Mouse (Mus musculus) limb, embryonic 12.5 days (tissue): Measurements from ENCODE around the gene Vmn1r85. TPM values are rescaled to one million over a fixed set of nuclear protein-coding genes. Genes with fewer than 3 reads are reported as not detected.

Experiments used
- ATAC-seq: fragments of 200-750 bp; cut with Nextera tagmentation; 2 replicates; pipeline ENCODE4 v1.8.0; 2017; ENCODE audit warnings: low read depth, moderate TSS enrichment; ENCODE audit not compliant: insufficient number of reproducible peaks, insufficient read depth, low FRiP score, low TSS enrichment
- H3K27ac ChIP-seq: fragments of 300-500 bp; sonication (generic); 2 replicates; pipeline ENCODE4 v1.5.1; 2016; ENCODE audit warnings: mild to moderate bottlenecking, moderate library complexity
- H3K27me3 ChIP-seq: fragments of 300-500 bp; sonication (generic); 2 replicates; pipeline ENCODE4 v1.6.1; 2016; ENCODE audit warnings: mild to moderate bottlenecking, moderate library complexity
- H3K36me3 ChIP-seq: fragments of 300-500 bp; sonication (generic); 2 replicates; pipeline ENCODE4 v1.6.1; 2016; ENCODE audit warnings: mild to moderate bottlenecking, moderate library complexity
- H3K4me1 ChIP-seq: fragments of 300-500 bp; sonication (generic); replicated peaks from 2 replicates; pipeline ENCODE4 v1.6.1; 2016
- H3K4me2 ChIP-seq: fragments of 300-500 bp; sonication (generic); 2 replicates; pipeline ENCODE4 v1.6.1; 2016; ENCODE audit warnings: mild to moderate bottlenecking, moderate library complexity
- H3K4me3 ChIP-seq: fragments of 300-500 bp; sonication (generic); replicated peaks from 2 replicates; pipeline ENCODE4 v1.5.1; 2016; ENCODE audit warnings: mild to moderate bottlenecking
- H3K9ac ChIP-seq: fragments of 300-500 bp; sonication (generic); replicated peaks from 2 replicates; pipeline ENCODE4 v1.6.1; 2016; ENCODE audit warnings: mild to moderate bottlenecking, moderate library complexity
- H3K9me3 ChIP-seq: fragments of 300-500 bp; sonication (generic); 2 replicates; pipeline ENCODE4 v1.6.1; 2016; ENCODE audit warnings: mild to moderate bottlenecking, moderate library complexity
- WGBS: fragments of 180-500 bp; shearing (Covaris S2); methylation state at CpG from one replicate; pipeline ENCODE4 v1.1.7; 2016; 5-methylcytosine and 5-hydroxymethylcytosine counted together
- polyA plus RNA-seq: library from polyadenylated mRNA; unstranded; fragments of >200 nt; fragmentation: Nextera tagmentation; extraction: Ambion mirVana; gene quantifications from 2 replicates; pipeline ENCODE4 v1.2.1, GENCODE M21; 2016

Gene Vmn1r85
- polyA plus RNA-seq, 1 experiment from 2014 or later: not detected

GRCm38 (mm10) chr7:13037901-13038555 is 56.9 kb downstream of the Vmn1r85 start, which contains the start of gene Ube2m:
TSS of gene Ube2m (minus strand) at chr7:13038275.
- H3K9ac ChIP-seq: peak within 1 kb of the TSS; percentile 95
- peak within 1 kb of the TSS; percentile 73 for H3K4me3 ChIP-seq
- peak within 1 kb of the TSS; percentile 100 for H3K27ac ChIP-seq
- peaks cover 4% of the 10 kb centered on the region for H3K9me3 ChIP-seq
- peaks cover 35% of the 10 kb centered on the region for H3K4me1 ChIP-seq
- H3K36me3 ChIP-seq: peaks cover 20% of the 10 kb centered on the region
- WGBS: under 1% methylated on average over 65 of the region's 65 CpGs
- H3K4me2 ChIP-seq: peak within 1 kb of the TSS; percentile 92
- peak; percentile 89 for ATAC-seq
- H3K27me3 ChIP-seq: peaks cover 27% of the 10 kb centered on the region

- Histone ChIP-seq H3K27me3 (peaks cover 20% of the 10 kb centered on the region), H3K4me1 (peaks cover 35% of the 10 kb centered on the region), H3K4me3 (peak overlapping the region; percentile 73), H3K27ac (peak overlapping the region; percentile 100), H3K9ac (peak overlapping the region; percentile 95), H3K4me2 (peak overlapping the region; percentile 92), H3K36me3 (peaks cover 26% of the 10 kb centered on the region), H3K9me3 (no peaks in the 10 kb centered on the region)
- ATAC-seq: no peak
- WGBS: 0% methylated on average over 31 of the region's 33 CpGs
Measured at GRCm38 (mm10) chr7:13037366-13037765, 57.6 kb downstream of the Vmn1r85 start.

GRCm38 (mm10) chr7:13036806-13037205 is 58.2 kb downstream of the Vmn1r85 start:
- Histone ChIP-seq H3K4me2 (peak overlapping the region; percentile 92), H3K4me1 (peaks cover 35% of the 10 kb centered on the region), H3K4me3 (peak overlapping the region; percentile 73), H3K27me3 (peaks cover 15% of the 10 kb centered on the region), H3K36me3 (peaks cover 32% of the 10 kb centered on the region), H3K27ac (no peak overlapping the region), H3K9me3 (no peaks in the 10 kb centered on the region), H3K9ac (peak overlapping the region; percentile 95)
- ATAC-seq: no peak
- WGBS: 40% methylated on average over 4 of the region's 4 CpGs

- Histone ChIP-seq H3K9me3 (no peaks in the 10 kb centered on the region), H3K4me2 (peak overlapping the region; percentile 84), H3K4me1 (peaks cover 35% of the 10 kb centered on the region), H3K27me3 (peaks cover under 1% of the 10 kb centered on the region; the same call in 1 of the 2 replicates), H3K9ac (0 out of 2 replicates have a peak overlapping the region, but pooled peaks have one; percentile 23), H3K4me3 (peak overlapping the region; percentile 53), H3K36me3 (peaks cover 47% of the 10 kb centered on the region), H3K27ac (peak overlapping the region; percentile 89; the same call in 1 of the 2 replicates)
- 0 out of 2 replicates have a peak, but pooled peaks have one; percentile 1 for ATAC-seq
- WGBS: 89% methylated on average over 17 of the region's 17 CpGs
Measured at GRCm38 (mm10) chr7:13035211-13035855, 59.6 kb downstream of the Vmn1r85 start.

GRCm38 (mm10) chr7:13034148-13034977 is 60.6 kb downstream of the Vmn1r85 start, which contains the start of gene Chmp2a:
TSS of gene Chmp2a (minus strand) at chr7:13034807.
- H3K4me2 ChIP-seq: peak within 1 kb of the TSS; percentile 84
- peak; percentile 57 for ATAC-seq
- H3K9ac ChIP-seq: peak within 1 kb of the TSS; percentile 71
- H3K4me1 ChIP-seq: peaks cover 35% of the 10 kb centered on the region
- under 1% methylated on average over 45 of the region's 45 CpGs for WGBS
- no peaks in the 10 kb centered on the region for H3K9me3 ChIP-seq
- H3K27me3 ChIP-seq: no peaks in the 10 kb centered on the region
- peak within 1 kb of the TSS; percentile 53 for H3K4me3 ChIP-seq
- peak within 1 kb of the TSS; percentile 89 for H3K27ac ChIP-seq
- H3K36me3 ChIP-seq: peaks cover 56% of the 10 kb centered on the region

- Histone ChIP-seq H3K9me3 (no peaks in the 10 kb centered on the region), H3K27ac (peak overlapping the region; percentile 89), H3K9ac (peak overlapping the region; percentile 71), H3K36me3 (peaks cover 64% of the 10 kb centered on the region), H3K27me3 (no peaks in the 10 kb centered on the region), H3K4me1 (peaks cover 30% of the 10 kb centered on the region), H3K4me3 (peak overlapping the region; percentile 53), H3K4me2 (peak overlapping the region; percentile 84)
- 46% methylated on average over 13 of the region's 13 CpGs for WGBS
- no peak for ATAC-seq
Measured at GRCm38 (mm10) chr7:13033451-13034147, 61.4 kb downstream of the Vmn1r85 start.

Other genes with a start within 250 kb of the Vmn1r85 start
- 7.1 and 8.0 TPM in 2 replicates for gene Zfp128, start 214.0 kb downstream of the Vmn1r85 start, polyA plus RNA-seq
- 15.6 and 16.4 TPM in 2 replicates for gene Zscan22, start 197.4 kb downstream of the Vmn1r85 start, polyA plus RNA-seq
- 884 and 916 TPM in 2 replicates for gene Rps5, start 172.9 kb downstream of the Vmn1r85 start, polyA plus RNA-seq
- 0.70 and 0.83 TPM in 2 replicates for gene Rnf225, start 167.8 kb downstream of the Vmn1r85 start, polyA plus RNA-seq
- 10.9 and 13.3 TPM in 2 replicates for gene Zfp324, start 129.3 kb downstream of the Vmn1r85 start, polyA plus RNA-seq
- 11.4 and 13.5 TPM in 2 replicates for gene Zfp446, start 117.3 kb downstream of the Vmn1r85 start, polyA plus RNA-seq
- gene Slc27a5, start 97.0 kb downstream of the Vmn1r85 start, polyA plus RNA-seq: 0.12 TPM in 1 of 2 replicates, not detected in the other
- 496 and 531 TPM in 2 replicates for gene Trim28, start 96.1 kb downstream of the Vmn1r85 start, polyA plus RNA-seq
- 28.7 and 29.9 TPM in 2 replicates for gene Zbtb45, start 85.1 kb downstream of the Vmn1r85 start, polyA plus RNA-seq
- 102 and 104 TPM in 2 replicates for gene Chmp2a, start 60.4 kb downstream of the Vmn1r85 start, polyA plus RNA-seq
- gene Ube2m, start 56.9 kb downstream of the Vmn1r85 start, polyA plus RNA-seq: 160 and 165 TPM in 2 replicates
- 3.8 and 3.9 TPM in 2 replicates for gene Mzf1, start 40.4 kb downstream of the Vmn1r85 start, polyA plus RNA-seq
- not detected in 2 replicates for gene Vmn1r86, start 24.7 kb upstream of the Vmn1r85 start, polyA plus RNA-seq
- gene Vmn1r87, start 45.0 kb upstream of the Vmn1r85 start, polyA plus RNA-seq: not detected in 2 replicates
- gene Vmn1r88, start 64.4 kb upstream of the Vmn1r85 start, polyA plus RNA-seq: not detected in 2 replicates
- not detected in 2 replicates for gene Vmn1r89, start 117.8 kb upstream of the Vmn1r85 start, polyA plus RNA-seq
- 134 and 137 TPM in 2 replicates for gene Lig1, start 182.1 kb upstream of the Vmn1r85 start, polyA plus RNA-seq
- 12.6 and 15.0 TPM in 2 replicates for gene Zswim9, start 183.5 kb upstream of the Vmn1r85 start, polyA plus RNA-seq
- 1.2 and 1.5 TPM in 2 replicates for gene Pla2g4c, start 229.5 kb upstream of the Vmn1r85 start, polyA plus RNA-seq